Mouse (Mus musculus) midbrain, embryonic 14.5 days (tissue): ENCODE data around the gene Vmn2r34. TPM values are rescaled to one million over a fixed set of nuclear protein-coding genes. Genes with fewer than 3 reads are reported as not detected.
"Not testable (repeated sequence)": the region's sequence is repeated elsewhere in the genome, so short reads cannot be mapped to it uniquely, and the experiment has no call there.

Experiments used
- ATAC-seq: fragments of 200-750 bp; cut with Nextera tagmentation; 2 replicates; pipeline ENCODE4 v1.8.0; 2017; ENCODE audit warnings: moderate number of reproducible peaks, moderate library complexity; ENCODE audit not compliant: low FRiP score, low TSS enrichment
- DNase-seq: peaks from one replicate; pipeline ENCODE4 v3.0.0-alpha.2; 2015
- H3K27ac ChIP-seq: fragments of 300-500 bp; sonication (generic); replicated peaks from 2 replicates; pipeline ENCODE4 v1.5.1; 2014; ENCODE audit warnings: mild to moderate bottlenecking, low read depth, low read length, moderate library complexity
- H3K27me3 ChIP-seq: fragments of 300-500 bp; sonication (generic); 2 replicates; pipeline ENCODE4 v1.6.1; 2014; ENCODE audit warnings: low read length, control low read depth, mixed read lengths; ENCODE audit not compliant: control insufficient read depth, insufficient read depth
- H3K36me3 ChIP-seq: fragments of 300-500 bp; sonication (generic); 2 replicates; pipeline ENCODE4 v1.6.1; 2014; ENCODE audit warnings: low read length, control low read depth; ENCODE audit not compliant: control insufficient read depth, insufficient read depth
- H3K4me1 ChIP-seq: fragments of 300-500 bp; sonication (generic); 2 replicates; pipeline ENCODE4 v1.6.1; 2014; ENCODE audit warnings: mild to moderate bottlenecking, antibody characterized with exemption, low read length, control low read depth; ENCODE audit not compliant: control insufficient read depth, insufficient read depth
- H3K4me2 ChIP-seq: fragments of 300-500 bp; sonication (generic); 2 replicates; pipeline ENCODE4 v1.6.1; 2014; ENCODE audit warnings: mild to moderate bottlenecking, low read length, moderate library complexity
- H3K4me3 ChIP-seq: fragments of 300-500 bp; sonication (generic); replicated peaks from 2 replicates; pipeline ENCODE4 v1.5.1; 2014; ENCODE audit warnings: low read depth, low read length
- H3K9ac ChIP-seq: fragments of 300-500 bp; sonication (generic); replicated peaks from 2 replicates; pipeline ENCODE4 v1.6.1; 2014; ENCODE audit warnings: mild to moderate bottlenecking, low read length, moderate library complexity
- H3K9me3 ChIP-seq: fragments of 300-500 bp; sonication (generic); 2 replicates; pipeline ENCODE4 v1.6.1; 2016; ENCODE audit warnings: low read length, control low read depth, mixed read lengths; ENCODE audit not compliant: control insufficient read depth
- WGBS: fragments of 180-500 bp; shearing (Covaris S2); extraction: QIAGEN DNeasy Blood & Tissue Kit; methylation state at CpG from one replicate; pipeline ENCODE4 v1.1.7; 2014; 5-methylcytosine and 5-hydroxymethylcytosine counted together
- polyA plus RNA-seq: library from polyadenylated mRNA; unstranded; fragments of >200 nt; fragmentation: Nextera tagmentation; extraction: Ambion mirVana; gene quantifications from 2 replicates; pipeline ENCODE4 v1.2.1, GENCODE M21; 2014

The Vmn2r34 gene
- polyA plus RNA-seq, result not detected in 2 replicates

GRCm38 (mm10) chr7:7689413-7689812 lies at the start of gene Vmn2r34:
Vmn2r34 (minus strand) TSS chr7:7689513.
- DNase-seq, H3K9ac ChIP-seq, H3K36me3 ChIP-seq, H3K27ac ChIP-seq, H3K4me1 ChIP-seq, H3K4me2 ChIP-seq, H3K4me3 ChIP-seq, H3K9me3 ChIP-seq, H3K27me3 ChIP-seq, ATAC-seq: not testable (repeated sequence)
- WGBS, result no CpG with 5 or more reads among the region's 2 CpGs

GRCm38 (mm10) chr7:7674032-7674431 lies 15.3 kb downstream of the Vmn2r34 start:
- WGBS, result 80% methylated on average over 2 of the region's 2 CpGs
- not testable (repeated sequence) for ATAC-seq

More at GRCm38 (mm10) chr7:7674032-7674431, 15.3 kb downstream of the Vmn2r34 start:
- DNase-seq, H3K9ac ChIP-seq, H3K27ac ChIP-seq, H3K36me3 ChIP-seq, H3K4me1 ChIP-seq, H3K4me2 ChIP-seq, H3K27me3 ChIP-seq, H3K9me3 ChIP-seq, H3K4me3 ChIP-seq: not testable (repeated sequence)

Other genes with a start within 250 kb of the Vmn2r34 start
- gene Vmn2r32, start 209.5 kb downstream of the Vmn2r34 start, polyA plus RNA-seq, result not detected in 2 replicates
- gene Vmn2r33, start 122.7 kb downstream of the Vmn2r34 start, polyA plus RNA-seq, result not detected in 2 replicates
- not detected in 2 replicates for gene Vmn2r35, start 130.4 kb upstream of the Vmn2r34 start, polyA plus RNA-seq
- gene Vmn2r36, start 213.0 kb upstream of the Vmn2r34 start, polyA plus RNA-seq, result not detected in 2 replicates